Mouse (Mus musculus) Muller cell, postnatal 12 days (primary cell): Measurements from ENCODE around the gene Zscan4f.
"Not testable (repeated sequence)": the region's sequence is repeated elsewhere in the genome, so short reads cannot be mapped to it uniquely, and the experiment has no call there.

Experiments used
- DNase-seq: peaks from one replicate; pipeline ENCODE4 v3.0.0-alpha.2; 2015; ENCODE audit errors: inconsistent ontology term

Zscan4f gene

DNA sequence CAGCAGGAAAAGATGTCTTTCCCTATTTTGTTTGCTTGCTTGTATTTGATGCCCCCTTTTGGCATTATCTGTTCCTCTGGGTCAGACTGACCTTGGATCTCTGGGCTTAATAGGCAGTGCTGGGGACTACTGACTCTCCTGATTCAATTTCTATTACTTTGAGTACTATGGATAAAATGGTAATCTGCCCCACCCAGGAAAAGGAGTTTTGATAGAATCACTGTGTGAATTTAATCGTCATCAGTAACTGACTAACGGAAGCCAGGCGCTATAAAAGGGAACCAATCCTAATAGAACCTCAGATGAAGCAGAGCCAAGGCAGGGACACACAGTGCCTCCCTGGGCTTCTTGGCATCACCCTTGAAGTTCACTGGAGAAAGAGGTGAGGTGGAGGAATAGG lies at the start of gene Zscan4f:
TSS of gene Zscan4f (plus strand) at position 301 of the 400 bp plus-strand sequence.
- not testable (repeated sequence) for DNase-seq

GRCm38 (mm10) chr7:11384641-11385040 lies 13.1 kb upstream of the Zscan4f start:
- not testable (repeated sequence) for DNase-seq
